Mouse (Mus musculus): ENCODE results near the gene Ifi27. TPM values are rescaled to one million over a fixed set of nuclear protein-coding genes. Genes with fewer than 3 reads are reported as not detected.
"Not testable (repeated sequence)": the region's sequence is repeated elsewhere in the genome, so short reads cannot be mapped to it uniquely, and the experiment has no call there.

The Ifi27 gene
- polyA plus RNA-seq, 1 experiment from 2014 or later: 4.0 TPM

GRCm38 (mm10) chr12:103425016-103425728, 8.8 kb upstream of the Ifi27 start:
- Histone ChIP-seq H3K27ac (no peak overlapping the region), H3K9me3 (no peaks in the 10 kb centered on the region), H3K4me2 (replicated peaks) (peak overlapping the region; percentile 87), H3K9ac (peak overlapping the region; percentile 89), H3K36me3 (peaks cover 15% of the 10 kb centered on the region), H3K27me3 (replicated peaks) (no peaks in the 10 kb centered on the region), H3K4me1 (peaks cover 29% of the 10 kb centered on the region), H3K4me3 (peak overlapping the region; percentile 96)
- 10% methylated on average over 33 of the region's 33 CpGs for WGBS
- ATAC-seq (ENCODE audit: low FRiP score, low read depth): no peak; the same call in 1 of the 2 replicates

DNA sequence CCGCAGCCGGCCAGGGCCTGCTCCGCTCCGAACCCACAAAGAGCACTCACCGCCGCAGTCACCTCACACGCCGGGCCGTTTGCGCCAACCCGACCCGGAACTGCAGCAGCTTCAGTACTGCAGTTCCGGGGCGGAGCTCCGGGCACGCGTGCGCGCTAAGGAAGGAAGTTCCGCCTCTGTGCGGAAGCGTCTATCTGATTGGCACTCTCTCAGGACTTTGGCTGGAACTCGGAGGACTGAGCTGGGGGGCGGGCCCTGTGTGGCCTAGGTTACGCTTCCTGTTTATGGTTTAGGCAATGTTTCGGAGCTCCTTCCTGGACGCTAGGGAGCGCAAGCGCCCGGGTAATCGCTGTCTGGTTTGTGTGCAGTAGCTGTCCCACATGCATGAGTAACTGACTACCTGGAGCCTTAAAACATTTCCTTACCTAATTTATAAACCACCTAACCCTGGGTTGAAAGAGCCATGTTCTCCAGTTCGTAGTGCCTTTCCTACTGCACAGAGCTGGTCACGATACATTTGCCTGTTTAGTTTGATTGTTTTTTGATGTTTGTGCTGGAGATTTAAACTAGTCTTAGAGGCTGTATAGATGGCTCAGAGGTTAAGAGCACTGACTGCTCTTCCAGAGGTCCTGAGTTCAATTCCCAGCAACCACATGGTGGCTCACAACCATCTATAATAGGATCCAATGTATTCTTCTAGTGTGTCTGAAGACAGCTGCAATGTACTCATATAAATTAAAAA, 8.1 kb upstream of the Ifi27 start, which contains the start of gene Ddx24:
TSS of gene Ddx24 (minus strand) at position 102 of the 742 bp plus-strand sequence.
- peaks cover 29% of the 10 kb centered on the region for H3K4me1 ChIP-seq
- H3K27ac ChIP-seq: no peak within 1 kb of the TSS
- H3K27me3 ChIP-seq (replicated peaks): no peaks in the 10 kb centered on the region
- peak within 1 kb of the TSS; percentile 87 for H3K4me2 ChIP-seq (replicated peaks)
- H3K9ac ChIP-seq: peak within 1 kb of the TSS; percentile 89
- peaks cover 15% of the 10 kb centered on the region for H3K36me3 ChIP-seq
- ATAC-seq (ENCODE audit: low FRiP score, low read depth): peak; percentile 100
- H3K9me3 ChIP-seq: no peaks in the 10 kb centered on the region
- peak within 1 kb of the TSS; percentile 96 for H3K4me3 ChIP-seq
- 1% methylated on average over 33 of the region's 33 CpGs for WGBS

- Histone ChIP-seq H3K4me1 (peaks cover 23% of the 10 kb centered on the region), H3K27me3 (replicated peaks) (no peaks in the 10 kb centered on the region), H3K4me3 (no peak overlapping the region), H3K27ac (no peak overlapping the region), H3K9me3 (no peaks in the 10 kb centered on the region), H3K9ac (no peak overlapping the region), H3K36me3 (peaks cover 13% of the 10 kb centered on the region), H3K4me2 (replicated peaks) (no peak overlapping the region)
- no peak for ATAC-seq (ENCODE audit: low FRiP score, low read depth)
- 90% methylated on average over 7 of the region's 7 CpGs for whole genome bisulfite sequencing
These were observed 7.3 kb upstream of the Ifi27 start for GRCm38 (mm10) chr12:103426710-103427109.

- WGBS: 89% methylated on average over 2 of the region's 2 CpGs
These were observed 581 bp upstream of the Ifi27 start for GRCm38 (mm10) chr12:103433430-103433829.

GRCm38 (mm10) chr12:103434861-103435260, 850 bp downstream of the Ifi27 start:
- Histone ChIP-seq H3K9ac (no peak overlapping the region), H3K4me1 (no peaks in the 10 kb centered on the region), H3K9me3 (no peaks in the 10 kb centered on the region), H3K27ac (no peak overlapping the region), H3K36me3 (no peaks in the 10 kb centered on the region), H3K27me3 (replicated peaks) (no peaks in the 10 kb centered on the region), H3K4me2 (replicated peaks) (no peak overlapping the region), H3K4me3 (no peak overlapping the region)
- no peak for ATAC-seq (ENCODE audit: low FRiP score, low read depth)

More at GRCm38 (mm10) chr12:103433430-103433829, 581 bp upstream of the Ifi27 start:
- H3K4me1 ChIP-seq: no peaks in the 10 kb centered on the region
- H3K9me3 ChIP-seq: no peaks in the 10 kb centered on the region
- H3K4me3 ChIP-seq: no peak overlapping the region
- H3K36me3 ChIP-seq: no peaks in the 10 kb centered on the region
- H3K9ac ChIP-seq: no peak overlapping the region
- no peaks in the 10 kb centered on the region for H3K27me3 ChIP-seq (replicated peaks)
- ATAC-seq (ENCODE audit: low FRiP score, low read depth): no peak
- no peak overlapping the region for H3K4me2 ChIP-seq (replicated peaks)
- H3K27ac ChIP-seq: no peak overlapping the region

DNA sequence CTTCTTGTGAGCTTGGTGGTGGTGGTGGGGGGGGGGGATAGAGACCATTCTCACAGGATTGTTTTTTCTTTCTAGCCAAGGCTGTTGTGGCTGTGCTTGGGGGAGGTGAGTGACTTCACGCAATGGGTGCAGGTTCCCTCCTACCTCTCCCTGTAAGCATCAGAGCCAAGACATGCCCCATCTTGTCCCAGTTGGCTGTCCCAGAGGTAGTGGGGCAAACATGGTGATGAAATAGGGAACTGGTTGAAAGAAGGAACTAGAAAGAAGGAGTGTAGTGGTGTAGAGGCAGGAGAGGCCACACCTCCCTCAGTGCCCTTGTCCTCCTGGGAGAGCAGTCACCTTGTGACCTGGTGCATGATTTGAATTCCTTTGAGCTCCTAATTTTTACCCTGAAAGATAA, 3.6 kb downstream of the Ifi27 start:
- Histone ChIP-seq H3K9me3 (no peaks in the 10 kb centered on the region), H3K36me3 (no peaks in the 10 kb centered on the region), H3K4me2 (replicated peaks) (no peak overlapping the region), H3K27ac (no peak overlapping the region), H3K27me3 (replicated peaks) (no peaks in the 10 kb centered on the region), H3K4me3 (no peak overlapping the region), H3K9ac (no peak overlapping the region), H3K4me1 (no peaks in the 10 kb centered on the region)
- WGBS: 87% methylated on average over 1 of the region's 1 CpGs
- ATAC-seq (ENCODE audit: low FRiP score, low read depth): no peak

DNA sequence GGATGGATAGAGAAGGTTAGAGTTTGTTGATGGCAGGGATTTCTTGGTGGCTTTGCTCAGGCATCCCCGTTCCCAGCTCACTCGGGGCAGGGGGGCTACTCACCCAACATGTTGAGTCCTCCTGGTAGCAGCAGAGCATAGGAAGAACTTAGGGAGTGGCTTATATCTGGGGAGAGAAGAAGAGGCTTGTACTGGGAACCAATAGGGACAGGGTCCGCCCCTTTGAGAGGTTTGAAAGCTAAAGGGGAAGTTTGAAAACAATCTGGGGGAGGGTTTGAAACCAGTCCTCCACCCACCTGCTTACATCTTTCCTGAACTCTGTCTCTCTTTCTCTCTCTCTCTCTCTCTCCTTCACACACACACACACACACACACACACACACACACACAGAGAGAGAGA, 9.5 kb downstream of the Ifi27 start, which contains the start of gene Ifi27l2a:
TSS of gene Ifi27l2a (minus strand) at position 157 of the 400 bp plus-strand sequence.
- Histone ChIP-seq H3K4me3 (no peak within 1 kb of the TSS), H3K4me2 (replicated peaks) (no peak within 1 kb of the TSS), H3K27me3 (replicated peaks) (no peaks in the 10 kb centered on the region), H3K4me1 (no peaks in the 10 kb centered on the region), H3K9ac (no peak within 1 kb of the TSS), H3K36me3 (no peaks in the 10 kb centered on the region), H3K9me3 (no peaks in the 10 kb centered on the region), H3K27ac (no peak within 1 kb of the TSS)
- 66% methylated on average over 3 of the region's 3 CpGs for WGBS
- ATAC-seq (ENCODE audit: low FRiP score, low read depth): no peak

- H3K9me3 ChIP-seq; H3K27ac ChIP-seq; ATAC-seq (ENCODE audit: low FRiP score, low read depth); H3K4me1 ChIP-seq; H3K9ac ChIP-seq; H3K36me3 ChIP-seq; H3K4me3 ChIP-seq; H3K4me2 ChIP-seq (replicated peaks); H3K27me3 ChIP-seq (replicated peaks): not testable (repeated sequence)
- WGBS: 44% methylated on average over 5 of the region's 7 CpGs
These were observed 10.2 kb downstream of the Ifi27 start for GRCm38 (mm10) chr12:103444261-103444660.

- Histone ChIP-seq H3K4me1 (no peaks in the 10 kb centered on the region), H3K27me3 (replicated peaks) (no peaks in the 10 kb centered on the region), H3K4me3 (no peak overlapping the region), H3K27ac (no peak overlapping the region), H3K36me3 (no peaks in the 10 kb centered on the region), H3K9ac (no peak overlapping the region), H3K4me2 (replicated peaks) (no peak overlapping the region), H3K9me3 (no peaks in the 10 kb centered on the region)
- no peak for ATAC-seq (ENCODE audit: low FRiP score, low read depth)
- 84% methylated on average over 3 of the region's 3 CpGs for WGBS
These were observed 11.0 kb downstream of the Ifi27 start for GRCm38 (mm10) chr12:103445060-103445459.

- no peaks in the 10 kb centered on the region for H3K36me3 ChIP-seq
- no peak overlapping the region for H3K4me2 ChIP-seq (replicated peaks)
- no peak overlapping the region for H3K27ac ChIP-seq
- ATAC-seq (ENCODE audit: low FRiP score, low read depth): no peak
- H3K9me3 ChIP-seq: no peaks in the 10 kb centered on the region
- no peak overlapping the region for H3K4me3 ChIP-seq
- no peaks in the 10 kb centered on the region for H3K4me1 ChIP-seq
- H3K9ac ChIP-seq: no peak overlapping the region
- H3K27me3 ChIP-seq (replicated peaks): no peaks in the 10 kb centered on the region
These were observed 19.4 kb downstream of the Ifi27 start for GRCm38 (mm10) chr12:103453361-103453760.

DNA sequence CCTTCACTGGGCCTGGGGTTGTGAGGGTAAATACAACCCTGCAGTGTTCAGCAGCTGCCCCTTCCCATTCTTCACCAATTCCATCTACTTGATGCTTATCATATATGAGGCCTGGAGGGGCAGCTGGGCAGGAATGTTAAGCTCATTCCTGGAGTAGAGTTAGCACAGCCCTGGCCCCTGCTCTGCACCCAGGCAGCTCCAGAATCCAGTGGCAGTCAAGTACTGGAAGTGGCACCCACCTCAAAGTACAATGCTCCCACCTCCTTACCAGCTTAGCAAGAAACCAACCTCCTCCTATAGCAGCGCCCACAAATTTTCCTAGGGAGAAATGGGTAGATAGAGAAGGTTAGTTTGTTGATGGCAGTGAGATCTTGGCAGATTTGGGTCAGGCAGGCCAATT, 22.7 kb downstream of the Ifi27 start:
- H3K4me2 ChIP-seq (replicated peaks); H3K27ac ChIP-seq; ATAC-seq (ENCODE audit: low FRiP score, low read depth); H3K36me3 ChIP-seq; H3K4me1 ChIP-seq; H3K9ac ChIP-seq; H3K9me3 ChIP-seq; H3K4me3 ChIP-seq; H3K27me3 ChIP-seq (replicated peaks): not testable (repeated sequence)
- WGBS: no CpG with 5 or more reads among the region's 1 CpGs

DNA sequence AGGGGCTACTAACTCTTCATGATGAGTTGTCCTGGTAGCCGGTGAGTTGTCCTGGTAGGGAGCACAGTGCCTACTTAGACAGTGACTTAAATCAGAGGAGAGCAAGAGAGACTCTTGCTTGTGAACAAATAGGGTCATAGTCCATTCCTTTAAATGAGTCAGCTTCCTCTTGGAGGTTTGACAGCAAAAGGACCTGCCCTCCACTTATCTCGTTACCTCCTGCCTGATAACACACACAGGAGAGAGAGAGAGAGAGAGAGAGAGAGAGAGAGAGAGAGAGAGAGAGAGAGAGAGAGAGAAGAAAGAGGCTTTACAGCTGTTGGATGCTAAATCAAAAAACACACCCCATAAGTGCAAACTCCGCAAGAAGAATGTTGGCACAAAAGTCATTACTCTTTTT, 23.1 kb downstream of the Ifi27 start, which contains the start of gene Ifi27l2b:
TSS of gene Ifi27l2b (minus strand) at position 84 of the 400 bp plus-strand sequence.
- Histone ChIP-seq H3K9me3 (no peaks in the 10 kb centered on the region), H3K27me3 (replicated peaks) (no peaks in the 10 kb centered on the region), H3K4me3 (no peak within 1 kb of the TSS), H3K36me3 (no peaks in the 10 kb centered on the region), H3K27ac (no peak within 1 kb of the TSS), H3K9ac (no peak within 1 kb of the TSS), H3K4me2 (replicated peaks) (no peak within 1 kb of the TSS), H3K4me1 (no peaks in the 10 kb centered on the region)
- no peak for ATAC-seq (ENCODE audit: low FRiP score, low read depth)
- WGBS: 80% methylated on average over 3 of the region's 3 CpGs

All from neural tube, embryonic 12.5 days (tissue).